Comparison of ENCODE assay signal across 25 mouse cellular contexts in the genomic region with DNA sequence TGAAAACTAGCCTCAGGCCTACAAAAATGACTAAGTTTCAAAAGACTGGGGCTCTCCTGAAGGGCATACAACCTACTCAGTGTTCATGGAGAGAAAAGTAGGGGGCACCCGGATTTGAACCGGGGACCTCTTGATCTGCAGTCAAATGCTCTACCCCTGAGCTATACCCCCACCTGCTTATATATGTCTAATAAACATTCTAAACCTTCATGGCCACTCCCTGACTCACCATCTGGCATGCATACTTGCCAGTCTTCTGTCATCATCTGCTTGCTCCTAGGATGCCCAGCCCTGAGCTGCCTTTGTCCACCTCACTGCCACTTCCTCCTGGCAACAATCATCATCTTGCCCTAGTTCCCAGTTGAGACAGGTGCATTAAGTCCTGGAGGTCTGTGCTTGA.
"Had no signal": no experiment of that assay in that cellular context is flagged by ENCODE, and none has a peak within 500 bp of the region (broad histone marks: within the 10 kb centered on the region; RNA-seq: fewer than 3 reads in every experiment).

No protein-coding gene starts in this region.

- H3K4me2 ChIP-seq: heart, embryonic 13.5 days; heart, embryonic 15.5 days; hindbrain, embryonic 13.5 days; hindbrain, embryonic 15.5 days; kidney, embryonic 15.5 days; limb, embryonic 13.5 days; limb, embryonic 15.5 days; liver, embryonic 12.5 days had no signal

- H3K36me3 ChIP-seq: heart, embryonic 10.5 days; heart, embryonic 13.5 days; heart, embryonic 15.5 days; hindbrain, embryonic 13.5 days; hindbrain, embryonic 15.5 days; kidney, embryonic 15.5 days; limb, embryonic 13.5 days; limb, embryonic 15.5 days; liver, embryonic 12.5 days had no signal

- H3K4me1 ChIP-seq: heart, embryonic 15.5 days; hindbrain, embryonic 13.5 days; hindbrain, embryonic 15.5 days; kidney, embryonic 15.5 days; limb, embryonic 13.5 days; limb, embryonic 15.5 days; liver, embryonic 12.5 days had no signal

- ATAC-seq: hindbrain, postnatal 0 days; intestine, embryonic 16.5 days; liver, embryonic 12.5 days had no signal

- H3K9ac ChIP-seq: heart, embryonic 13.5 days; heart, embryonic 15.5 days; hindbrain, embryonic 13.5 days; hindbrain, embryonic 15.5 days; kidney, embryonic 15.5 days; limb, embryonic 13.5 days; limb, embryonic 15.5 days; liver, embryonic 12.5 days; liver, embryonic 14.5 days had no signal

- H3K27ac ChIP-seq: gastrocnemius, adult 2 months; heart, embryonic 10.5 days; heart, embryonic 13.5 days; heart, embryonic 15.5 days; hindbrain, embryonic 13.5 days; hindbrain, embryonic 15.5 days; hindbrain, postnatal 0 days; kidney, embryonic 15.5 days; kidney, postnatal 0 days; limb, embryonic 13.5 days; limb, embryonic 15.5 days; liver, embryonic 12.5 days; liver, embryonic 14.5 days had no signal

- H3K27me3 ChIP-seq: heart, embryonic 13.5 days; heart, embryonic 15.5 days; hindbrain, embryonic 13.5 days; hindbrain, embryonic 15.5 days; kidney, embryonic 15.5 days; limb, embryonic 13.5 days; limb, embryonic 15.5 days; liver, embryonic 12.5 days had no signal

- H3K9me3 ChIP-seq: heart, embryonic 10.5 days; heart, embryonic 15.5 days; hindbrain, embryonic 15.5 days; kidney, embryonic 15.5 days; limb, embryonic 13.5 days; limb, embryonic 15.5 days; liver, embryonic 12.5 days had no signal

- DNase-seq: gastrocnemius, adult 2 months; gastrocnemius, postnatal 10 days; gastrocnemius, postnatal 36 days; heart, adult 18-20 months; heart, postnatal 14 days; heart, postnatal 36 days; kidney, adult 11 months; kidney, adult 2 months; kidney, adult 9 months; kidney, postnatal 14 days; kidney, postnatal 36 days; left cerebral cortex, postnatal 4 days had no signal

- H3K4me3 ChIP-seq: gastrocnemius, adult 2 months; heart, embryonic 10.5 days; heart, embryonic 13.5 days; heart, embryonic 15.5 days; hindbrain, embryonic 13.5 days; hindbrain, embryonic 15.5 days; kidney, embryonic 15.5 days; limb, embryonic 13.5 days; limb, embryonic 15.5 days; liver, embryonic 12.5 days had no signal
